Mouse (Mus musculus): ENCODE measurements at regions not wholly inside any gene's neighbourhood (a gene's known extent, or its start where the extent isn't known, plus 50 kb on each side); places are given as distances from the start of the nearest gene placed in this dataset.
"Not testable (repeated sequence)": the region's sequence is repeated elsewhere in the genome, so short reads cannot be mapped to it uniquely, and the experiment has no call there.

GRCm38 (mm10) chr5:118481794-118482049 lies 78.8 kb upstream of the Med13l start:
- Histone ChIP-seq H3K27ac (ENCODE audit: control insufficient read depth, insufficient read depth, low read depth, low read length, poor library complexity) (no peak overlapping the region), H3K4me3 (replicated peaks; ENCODE audit: control insufficient read depth, low read depth, low read length) (no peak overlapping the region), H3K4me1 (ENCODE audit: control insufficient read depth, insufficient read depth, low read length) (peaks cover 20% of the 10 kb centered on the region)
- TF ChIP-seq POLR2A (IDR thresholded peaks at IDR 0.05; ENCODE audit: borderline replicate concordance, control insufficient read depth, low read depth, low read length), result no peak

- 19% methylated on average over 7 of the region's 7 CpGs for WGBS
- peaks cover 14% of the 10 kb centered on the region for H3K4me1 ChIP-seq (ENCODE audit: control insufficient read depth, insufficient read depth, low read length)
- peak overlapping the region; percentile 60 for H3K27ac ChIP-seq (ENCODE audit: control insufficient read depth, insufficient read depth, low read depth, low read length, poor library complexity)
- H3K4me3 ChIP-seq (replicated peaks; ENCODE audit: control insufficient read depth, low read depth, low read length), result no peak overlapping the region
- TF ChIP-seq POLR2A (IDR thresholded peaks at IDR 0.05; ENCODE audit: borderline replicate concordance, control insufficient read depth, low read depth, low read length) (no peak), CTCF (IDR thresholded peaks at IDR 0.05; ENCODE audit: control insufficient read depth, insufficient read depth, low read length) (no peak)
Measured at GRCm38 (mm10) chr5:118482598-118482997, 77.9 kb upstream of the Med13l start.

GRCm38 (mm10) chr5:118483001-118483400 lies 77.5 kb upstream of the Med13l start:
- TF ChIP-seq POLR2A (IDR thresholded peaks at IDR 0.05; ENCODE audit: borderline replicate concordance, control insufficient read depth, low read depth, low read length), result no peak
- Histone ChIP-seq H3K27ac (ENCODE audit: control insufficient read depth, insufficient read depth, low read depth, low read length, poor library complexity) (peak overlapping the region; percentile 60), H3K4me3 (replicated peaks; ENCODE audit: control insufficient read depth, low read depth, low read length) (peak overlapping the region; percentile 17), H3K4me1 (ENCODE audit: control insufficient read depth, insufficient read depth, low read length) (peaks cover 14% of the 10 kb centered on the region)
- WGBS, result 2% methylated on average over 7 of the region's 7 CpGs

GRCm38 (mm10) chr5:118483532-118483931 lies 76.9 kb upstream of the Med13l start:
- H3K4me3 ChIP-seq (replicated peaks; ENCODE audit: control insufficient read depth, low read depth, low read length), result peak overlapping the region; percentile 22
- peak overlapping the region; percentile 60 for H3K27ac ChIP-seq (ENCODE audit: control insufficient read depth, insufficient read depth, low read depth, low read length, poor library complexity)
- peaks cover 13% of the 10 kb centered on the region for H3K4me1 ChIP-seq (ENCODE audit: control insufficient read depth, insufficient read depth, low read length)

GRCm38 (mm10) chr5:118485191-118485590 lies 75.3 kb upstream of the Med13l start:
- WGBS, result 92% methylated on average over 8 of the region's 8 CpGs
- H3K4me1 ChIP-seq (ENCODE audit: control insufficient read depth, insufficient read depth, low read length), result peaks cover 10% of the 10 kb centered on the region
- no peak overlapping the region for H3K27ac ChIP-seq (ENCODE audit: control insufficient read depth, insufficient read depth, low read depth, low read length, poor library complexity)
- TF ChIP-seq POLR2A (IDR thresholded peaks at IDR 0.05; ENCODE audit: borderline replicate concordance, control insufficient read depth, low read depth, low read length), result no peak
- no peak overlapping the region for H3K4me3 ChIP-seq (replicated peaks; ENCODE audit: control insufficient read depth, low read depth, low read length)

More at GRCm38 (mm10) chr5:118483532-118483931, 76.9 kb upstream of the Med13l start:
- WGBS, result 6% methylated on average over 8 of the region's 8 CpGs
- TF ChIP-seq POLR2A (IDR thresholded peaks at IDR 0.05; ENCODE audit: borderline replicate concordance, control insufficient read depth, low read depth, low read length) (no peak), CTCF (IDR thresholded peaks at IDR 0.05; ENCODE audit: control insufficient read depth, insufficient read depth, low read length) (no peak)

- not testable (repeated sequence) for H3K4me3 ChIP-seq (replicated peaks; ENCODE audit: control insufficient read depth, low read depth, low read length); H3K4me1 ChIP-seq (ENCODE audit: control insufficient read depth, insufficient read depth, low read length); H3K27ac ChIP-seq (ENCODE audit: control insufficient read depth, insufficient read depth, low read depth, low read length, poor library complexity)
- WGBS, result 92% methylated on average over 2 of the region's 2 CpGs
Measured at GRCm38 (mm10) chr5:118492522-118492921, 68.0 kb upstream of the Med13l start.

- H3K4me1 ChIP-seq (ENCODE audit: control insufficient read depth, insufficient read depth, low read length), result peaks cover 4% of the 10 kb centered on the region; the same call in 1 of the 2 replicates
Measured at GRCm38 (mm10) chr5:118494649-118495477, 65.6 kb upstream of the Med13l start.

GRCm38 (mm10) chr5:118495478-118495760 lies 65.1 kb upstream of the Med13l start:
- Histone ChIP-seq H3K4me3 (replicated peaks; ENCODE audit: control insufficient read depth, low read depth, low read length) (no peak overlapping the region), H3K4me1 (ENCODE audit: control insufficient read depth, insufficient read depth, low read length) (peaks cover 4% of the 10 kb centered on the region; the same call in 1 of the 2 replicates), H3K27ac (ENCODE audit: control insufficient read depth, insufficient read depth, low read depth, low read length, poor library complexity) (no peak overlapping the region)
- TF ChIP-seq POLR2A (IDR thresholded peaks at IDR 0.05; ENCODE audit: borderline replicate concordance, control insufficient read depth, low read depth, low read length) (no peak), CTCF (IDR thresholded peaks at IDR 0.05; ENCODE audit: control insufficient read depth, insufficient read depth, low read length) (no peak)
- WGBS, result 75% methylated on average over 2 of the region's 2 CpGs

More at GRCm38 (mm10) chr5:118494649-118495477, 65.6 kb upstream of the Med13l start:
- WGBS, result 39% methylated on average over 7 of the region's 7 CpGs
- peak overlapping the region; percentile 8; the same call in 1 of the 2 replicates for H3K27ac ChIP-seq (ENCODE audit: control insufficient read depth, insufficient read depth, low read depth, low read length, poor library complexity)
- no peak overlapping the region for H3K4me3 ChIP-seq (replicated peaks; ENCODE audit: control insufficient read depth, low read depth, low read length)
- TF ChIP-seq CTCF (IDR thresholded peaks at IDR 0.05; ENCODE audit: control insufficient read depth, insufficient read depth, low read length) (no peak), POLR2A (IDR thresholded peaks at IDR 0.05; ENCODE audit: borderline replicate concordance, control insufficient read depth, low read depth, low read length) (no peak)

GRCm38 (mm10) chr5:118501624-118502023 lies 58.9 kb upstream of the Med13l start:
- TF ChIP-seq POLR2A (IDR thresholded peaks at IDR 0.05; ENCODE audit: borderline replicate concordance, control insufficient read depth, low read depth, low read length) (no peak), CTCF (IDR thresholded peaks at IDR 0.05; ENCODE audit: control insufficient read depth, insufficient read depth, low read length) (no peak)
- Histone ChIP-seq H3K4me1 (ENCODE audit: control insufficient read depth, insufficient read depth, low read length) (no peaks in the 10 kb centered on the region), H3K27ac (ENCODE audit: control insufficient read depth, insufficient read depth, low read depth, low read length, poor library complexity) (no peak overlapping the region), H3K4me3 (replicated peaks; ENCODE audit: control insufficient read depth, low read depth, low read length) (no peak overlapping the region)
- 84% methylated on average over 5 of the region's 5 CpGs for WGBS

Measured in bone marrow, adult 2 months (tissue).